Mouse (Mus musculus) lung, postnatal 0 days (tissue): ENCODE data around the gene Rundc1. TPM values are rescaled to one million over a fixed set of nuclear protein-coding genes. Genes with fewer than 3 reads are reported as not detected.
A peak's percentile ranks its signal among the peaks of the same experiment; 100 is the strongest.
"Not testable (repeated sequence)": the region's sequence is repeated elsewhere in the genome, so short reads cannot be mapped to it uniquely, and the experiment has no call there.

Source experiments
- ATAC-seq: fragments of 200-750 bp; cut with Nextera tagmentation; 2 replicates; pipeline ENCODE4 v1.8.0; 2017; ENCODE audit warnings: moderate library complexity
- DNase-seq: peaks from one replicate; pipeline ENCODE4 v3.0.0-alpha.2; 2016; ENCODE audit warnings: low spot score
- H3K27ac ChIP-seq: fragments of 300-500 bp; sonication (generic); 2 replicates; pipeline ENCODE4 v1.5.1; 2014; ENCODE audit warnings: antibody characterized with exemption, mild to moderate bottlenecking, low read length, mixed read lengths
- H3K27me3 ChIP-seq: fragments of 300-500 bp; sonication (generic); replicated peaks from 2 replicates; pipeline ENCODE4 v1.6.1; 2014; ENCODE audit warnings: low read length, mixed read lengths; ENCODE audit not compliant: insufficient read depth
- H3K36me3 ChIP-seq: fragments of 300-500 bp; sonication (generic); 2 replicates; pipeline ENCODE4 v1.6.1; 2014; ENCODE audit warnings: low read length, mixed read lengths; ENCODE audit not compliant: insufficient read depth
- H3K4me1 ChIP-seq: fragments of 300-500 bp; sonication (generic); 2 replicates; pipeline ENCODE4 v1.6.1; 2014; ENCODE audit warnings: antibody characterized with exemption, low read depth, low read length, mixed read lengths; ENCODE audit not compliant: insufficient read depth
- H3K4me2 ChIP-seq: fragments of 300-500 bp; sonication (generic); replicated peaks from 2 replicates; pipeline ENCODE4 v1.6.1; 2014; ENCODE audit warnings: low read depth, mild to moderate bottlenecking, low read length, moderate library complexity, mixed read lengths
- H3K4me3 ChIP-seq: fragments of 300-500 bp; sonication (generic); 2 replicates; pipeline ENCODE4 v1.5.1; 2014; ENCODE audit warnings: low read depth, low read length
- H3K9ac ChIP-seq: fragments of 300-500 bp; sonication (generic); replicated peaks from 2 replicates; pipeline ENCODE4 v1.6.1; 2014; ENCODE audit warnings: low read depth, mild to moderate bottlenecking
- H3K9me3 ChIP-seq: fragments of 300-500 bp; sonication (generic); 2 replicates; pipeline ENCODE4 v1.6.1; 2016; ENCODE audit warnings: low read length, mixed read lengths
- CTCF ChIP-seq: IDR thresholded peaks from 2 replicates; pipeline ENCODE4 v1.5.1; 2016; ENCODE audit warnings: antibody characterized with exemption, mild to moderate bottlenecking
- EP300 ChIP-seq: IDR thresholded peaks from 2 replicates; pipeline ENCODE4 v1.6.1; 2016; ENCODE audit warnings: antibody characterized with exemption, mild to moderate bottlenecking, control low read depth
- WGBS: fragments of 180-500 bp; shearing (Covaris S2); extraction: QIAGEN DNeasy Blood & Tissue Kit; methylation state at CpG from one replicate; pipeline ENCODE4 v1.1.7; 2014; 5-methylcytosine and 5-hydroxymethylcytosine counted together
- polyA plus RNA-seq: library from polyadenylated mRNA; unstranded; fragments of >200 nt; fragmentation: Nextera tagmentation; extraction: Ambion mirVana; gene quantifications from 2 replicates; pipeline ENCODE4 v1.2.1, GENCODE M21; 2015

Rundc1 gene
- polyA plus RNA-seq, 1 experiment from 2014 or later = 14.3 TPM

DNA sequence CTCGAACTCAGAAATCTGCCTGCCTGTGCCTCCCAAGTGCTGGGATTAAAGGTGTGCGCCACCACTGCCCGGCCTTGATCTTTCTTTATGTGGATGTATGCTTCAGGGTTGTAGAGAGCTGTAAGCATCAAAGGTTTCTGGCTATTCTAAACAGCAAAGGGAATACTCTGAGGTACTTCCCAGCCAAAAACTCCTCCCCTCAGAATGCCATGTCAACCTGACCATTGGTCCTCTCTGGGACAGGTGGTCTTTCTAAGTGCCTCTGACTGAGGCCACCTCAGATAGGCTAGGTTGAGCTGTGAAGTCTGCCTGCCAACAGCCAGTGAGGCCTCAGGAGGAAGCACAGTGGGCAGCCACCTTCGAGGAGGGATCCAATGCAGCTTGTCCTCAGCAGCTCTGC lies 24.0 kb downstream of the Rundc1 start:
- Histone ChIP-seq H3K4me1 (peaks cover 9% of the 10 kb centered on the region; the same call in 1 of the 2 replicates), H3K4me3 (peak overlapping the region; percentile 52), H3K9ac (peak overlapping the region; percentile 46), H3K9me3 (no peaks in the 10 kb centered on the region), H3K27me3 (no peaks in the 10 kb centered on the region), H3K27ac (peak overlapping the region; percentile 91), H3K4me2 (peak overlapping the region; percentile 50), H3K36me3 (peaks cover 8% of the 10 kb centered on the region; the same call in 1 of the 2 replicates)
- peak; percentile 46 for ATAC-seq
- DNase-seq = peak; percentile 40
- WGBS = 66% methylated on average over 4 of the region's 4 CpGs
- TF ChIP-seq EP300 (no peak), CTCF (no peak)

DNA sequence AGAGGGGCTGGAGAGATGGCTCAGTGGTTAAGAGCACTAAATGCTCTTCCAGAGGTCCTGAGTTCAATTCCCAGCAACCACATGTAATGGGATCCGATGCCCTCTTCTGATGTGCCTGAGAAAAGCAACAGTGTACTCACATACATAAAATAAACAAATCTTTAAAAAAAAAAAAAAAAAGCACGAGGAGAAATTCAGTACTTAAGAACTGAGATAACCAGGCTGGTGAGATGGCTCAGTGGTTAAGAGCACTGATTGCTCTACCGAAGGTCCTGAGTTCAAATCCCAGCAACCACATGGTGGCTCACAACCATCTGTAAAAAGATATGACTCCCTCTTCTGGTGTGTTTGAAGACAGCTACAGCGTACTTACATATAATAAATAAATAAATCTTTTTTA lies 24.7 kb downstream of the Rundc1 start:
- H3K36me3 ChIP-seq, H3K4me1 ChIP-seq, H3K4me3 ChIP-seq, H3K9ac ChIP-seq, ATAC-seq, H3K9me3 ChIP-seq, DNase-seq, H3K27me3 ChIP-seq: not testable (repeated sequence)
- Histone ChIP-seq H3K4me2 (peak overlapping the region; percentile 50; the same call in 1 of the 2 replicates), H3K27ac (0 out of 2 replicates have a peak overlapping the region, but pooled peaks have one; percentile 91)
- 70% methylated on average over 4 of the region's 4 CpGs for WGBS

DNA sequence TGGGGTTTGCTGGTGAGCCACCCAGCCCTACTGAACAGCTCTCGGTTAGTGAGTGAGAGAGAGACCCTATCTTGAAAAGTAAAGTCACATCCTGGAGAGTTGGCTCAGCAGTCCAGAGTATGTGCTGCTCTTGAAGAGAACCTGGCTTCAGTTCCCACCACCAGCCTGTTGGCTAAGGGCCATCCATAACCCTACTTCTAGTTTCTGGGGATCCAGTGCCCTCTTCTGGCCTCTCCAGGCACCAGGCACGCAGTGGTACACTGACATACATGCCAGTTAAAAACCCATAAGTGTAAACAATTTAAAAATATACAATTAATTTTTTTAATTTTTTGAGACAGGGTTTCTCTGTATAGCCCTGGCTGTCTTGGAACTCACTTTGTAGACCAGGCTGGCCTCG lies 25.5 kb downstream of the Rundc1 start:
- Histone ChIP-seq H3K4me1 (peaks cover 9% of the 10 kb centered on the region; the same call in 1 of the 2 replicates), H3K9me3 (no peaks in the 10 kb centered on the region), H3K9ac (no peak overlapping the region), H3K4me3 (no peak overlapping the region), H3K36me3 (no peaks in the 10 kb centered on the region), H3K27ac (no peak overlapping the region), H3K27me3 (no peaks in the 10 kb centered on the region), H3K4me2 (no peak overlapping the region)
- no peak for DNase-seq
- no peak for ATAC-seq
- WGBS = 79% methylated on average over 3 of the region's 3 CpGs
- TF ChIP-seq EP300 (no peak), CTCF (peak; percentile 55)

DNA sequence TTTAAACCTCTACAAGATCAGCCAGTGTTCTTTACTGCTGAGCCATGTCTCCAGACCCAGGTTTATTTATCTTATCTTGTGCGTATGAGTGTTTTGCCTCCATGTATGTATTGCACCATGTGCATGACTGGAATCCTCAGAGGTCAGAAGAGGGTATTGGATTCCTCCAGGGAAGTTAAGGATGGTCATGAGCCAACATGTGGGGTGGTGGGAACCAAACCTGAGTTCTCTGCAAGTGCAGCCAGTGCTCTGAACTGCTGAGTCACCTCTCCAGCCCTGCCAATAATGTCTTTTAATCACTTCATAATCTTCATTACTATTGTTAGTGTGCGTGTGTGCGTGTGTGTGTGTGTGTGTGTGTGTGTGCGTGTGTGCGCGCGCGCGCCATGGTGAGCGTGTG lies 26.7 kb downstream of the Rundc1 start:
- H3K4me3 ChIP-seq = no peak overlapping the region
- WGBS = 92% methylated on average over 10 of the region's 10 CpGs
- H3K9ac ChIP-seq = no peak overlapping the region
- no peaks in the 10 kb centered on the region for H3K27me3 ChIP-seq
- no peaks in the 10 kb centered on the region for H3K36me3 ChIP-seq
- H3K4me2 ChIP-seq = no peak overlapping the region
- no peaks in the 10 kb centered on the region for H3K9me3 ChIP-seq
- no peak for ATAC-seq
- peaks cover 9% of the 10 kb centered on the region; the same call in 1 of the 2 replicates for H3K4me1 ChIP-seq
- no peak for DNase-seq
- no peak overlapping the region for H3K27ac ChIP-seq
- TF ChIP-seq CTCF (no peak), EP300 (no peak)

DNA sequence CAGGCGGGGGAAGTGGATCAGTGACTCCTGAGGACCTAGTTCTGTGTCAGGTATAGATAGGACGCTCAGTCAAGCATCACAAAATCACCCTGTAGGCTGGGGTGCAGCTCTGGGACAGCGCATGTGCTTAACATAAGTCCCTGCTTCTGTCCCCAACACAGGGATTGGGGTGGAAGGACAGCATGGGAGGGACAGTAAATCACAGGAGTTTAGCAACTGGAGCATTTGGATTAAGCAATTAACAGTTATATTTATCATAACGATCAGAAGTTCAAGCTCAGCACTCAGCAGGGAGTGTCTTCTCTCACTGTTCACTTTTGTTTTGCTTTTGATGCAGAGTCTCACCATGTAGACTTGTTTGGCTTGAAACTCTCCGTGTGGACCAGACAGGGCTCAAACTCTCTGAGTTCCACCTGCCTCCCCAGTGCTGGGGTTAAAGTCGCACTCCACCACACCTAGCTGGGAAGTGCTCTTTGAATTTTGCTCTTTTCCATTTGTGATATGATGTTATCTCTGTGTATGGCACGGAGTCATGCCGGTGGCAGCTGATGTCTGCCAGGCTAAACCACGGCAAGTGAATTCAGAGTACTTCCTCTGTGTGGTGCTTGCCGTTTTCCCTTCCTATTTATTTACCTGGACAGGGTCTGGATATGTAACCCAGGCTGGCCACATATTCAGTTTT lies 27.3 kb downstream of the Rundc1 start:
- DNase-seq (no peak), ATAC-seq (no peak)
- Histone ChIP-seq H3K4me2 (no peak overlapping the region), H3K9ac (no peak overlapping the region), H3K4me3 (no peak overlapping the region), H3K36me3 (no peaks in the 10 kb centered on the region), H3K27me3 (no peaks in the 10 kb centered on the region), H3K27ac (no peak overlapping the region), H3K9me3 (no peaks in the 10 kb centered on the region), H3K4me1 (peaks cover 9% of the 10 kb centered on the region; the same call in 1 of the 2 replicates)
- 52% methylated on average over 10 of the region's 10 CpGs for WGBS
- TF ChIP-seq EP300 (no peak), CTCF (no peak)

DNA sequence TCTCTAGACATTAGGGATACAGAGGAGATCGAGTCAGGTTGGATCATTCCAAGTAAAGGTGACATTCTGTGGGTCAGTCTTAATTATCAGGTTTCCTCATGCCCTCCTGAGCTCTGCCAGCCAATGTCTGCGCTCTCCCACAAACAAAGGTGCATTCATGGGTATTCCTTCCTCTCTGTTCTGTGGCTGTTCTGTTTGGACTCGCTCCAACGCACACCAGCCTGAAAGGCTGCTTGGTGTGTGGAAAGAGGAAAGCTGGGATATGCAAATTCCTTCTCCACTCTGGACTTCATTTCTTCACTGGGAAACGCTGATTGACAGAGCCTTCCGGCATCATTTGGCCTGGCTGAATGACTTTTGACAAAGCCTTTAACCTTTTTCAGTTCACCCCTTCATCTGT lies 29.8 kb downstream of the Rundc1 start:
- H3K4me2 ChIP-seq = no peak overlapping the region
- H3K4me1 ChIP-seq = 0 out of 2 replicates have a peak, but pooled peaks cover 4% of the 10 kb centered on the region
- no peaks in the 10 kb centered on the region for H3K27me3 ChIP-seq
- H3K4me3 ChIP-seq = no peak overlapping the region
- H3K36me3 ChIP-seq = peaks cover 3% of the 10 kb centered on the region; the same call in 1 of the 2 replicates
- DNase-seq (no peak), ATAC-seq (no peak)
- TF ChIP-seq EP300 (no peak), CTCF (no peak)
- H3K27ac ChIP-seq = no peak overlapping the region
- WGBS = 56% methylated on average over 6 of the region's 6 CpGs
- H3K9me3 ChIP-seq = no peaks in the 10 kb centered on the region
- no peak overlapping the region for H3K9ac ChIP-seq

DNA sequence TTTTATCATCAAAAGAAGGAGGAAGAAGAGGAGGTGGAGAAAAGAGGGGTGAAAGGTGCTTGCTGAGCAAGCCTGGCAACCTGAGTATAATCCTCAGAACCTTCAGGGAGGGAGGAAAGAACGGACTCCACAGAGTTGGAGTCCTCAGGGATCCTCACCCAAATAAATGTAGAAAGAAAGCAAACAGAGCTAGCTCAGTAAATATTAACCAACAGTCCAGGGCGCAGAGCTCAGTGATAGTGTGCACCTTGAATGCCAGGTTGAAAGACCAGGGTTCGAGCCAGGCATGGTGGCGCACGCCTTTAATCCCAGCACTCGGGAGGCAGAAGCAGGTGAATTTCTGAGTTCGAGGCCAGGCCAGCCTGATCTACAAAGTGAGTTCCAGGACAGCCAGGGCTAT lies 30.7 kb downstream of the Rundc1 start:
- ATAC-seq = no peak
- TF ChIP-seq CTCF = no peak
- no peak for TF ChIP-seq EP300
- no peaks in the 10 kb centered on the region for H3K27me3 ChIP-seq
- H3K9ac ChIP-seq = no peak overlapping the region
- WGBS = 64% methylated on average over 7 of the region's 7 CpGs
- no peaks in the 10 kb centered on the region for H3K4me1 ChIP-seq
- no peak overlapping the region for H3K4me2 ChIP-seq
- DNase-seq = no peak
- peaks cover 9% of the 10 kb centered on the region; the same call in 1 of the 2 replicates for H3K36me3 ChIP-seq
- H3K4me3 ChIP-seq = no peak overlapping the region
- H3K27ac ChIP-seq = no peak overlapping the region
- no peaks in the 10 kb centered on the region for H3K9me3 ChIP-seq
